Mouse (Mus musculus) heart, postnatal 0 days (tissue): ENCODE measurements around the gene Klk1b1. TPM values are rescaled to one million over a fixed set of nuclear protein-coding genes. Genes with fewer than 3 reads are reported as not detected.

Experiments used
- ATAC-seq: fragments of 200-750 bp; cut with Nextera tagmentation; 2 replicates; pipeline ENCODE4 v1.8.0; 2017; ENCODE audit warnings: low read depth, moderate number of reproducible peaks, moderate library complexity; ENCODE audit not compliant: insufficient read depth
- DNase-seq: peaks from one replicate; pipeline ENCODE4 v3.0.0-alpha.2; 2016; ENCODE audit warnings: low spot score
- H3K27ac ChIP-seq: fragments of 300-500 bp; sonication (generic); 2 replicates; pipeline ENCODE4 v1.5.1; 2014; ENCODE audit warnings: low read depth, mild to moderate bottlenecking
- H3K27me3 ChIP-seq: fragments of 300-500 bp; sonication (generic); 2 replicates; pipeline ENCODE4 v1.6.1; 2014; ENCODE audit warnings: low read length, mixed read lengths; ENCODE audit not compliant: control insufficient read depth, insufficient read depth
- H3K36me3 ChIP-seq: fragments of 300-500 bp; sonication (generic); replicated peaks from 2 replicates; pipeline ENCODE4 v1.6.1; 2014; ENCODE audit warnings: low read length, mixed read lengths; ENCODE audit not compliant: control insufficient read depth, insufficient read depth
- H3K4me1 ChIP-seq: fragments of 300-500 bp; sonication (generic); 2 replicates; pipeline ENCODE4 v1.6.1; 2014; ENCODE audit warnings: antibody characterized with exemption; ENCODE audit not compliant: control insufficient read depth, insufficient read depth
- H3K4me2 ChIP-seq: fragments of 300-500 bp; sonication (generic); 2 replicates; pipeline ENCODE4 v1.6.1; 2014; ENCODE audit warnings: low read depth, mild to moderate bottlenecking, low read length, moderate library complexity
- H3K4me3 ChIP-seq: fragments of 300-500 bp; sonication (generic); 2 replicates; pipeline ENCODE4 v1.5.1; 2014; ENCODE audit warnings: low read depth, low read length
- H3K9ac ChIP-seq: fragments of 300-500 bp; sonication (generic); replicated peaks from 2 replicates; pipeline ENCODE4 v1.6.1; 2014; ENCODE audit warnings: low read depth, low read length, mixed read lengths
- H3K9me3 ChIP-seq: fragments of 300-500 bp; sonication (generic); replicated peaks from 2 replicates; pipeline ENCODE4 v1.6.1; 2016; ENCODE audit warnings: low read length; ENCODE audit not compliant: control insufficient read depth
- CTCF ChIP-seq: IDR thresholded peaks from 2 replicates; pipeline ENCODE4 v1.5.1; 2016; ENCODE audit warnings: antibody characterized with exemption, control low read depth, low read depth
- EP300 ChIP-seq: IDR thresholded peaks from 2 replicates; pipeline ENCODE4 v1.6.1; 2016; ENCODE audit warnings: antibody characterized with exemption, low read depth
- WGBS: fragments of 180-500 bp; shearing (Covaris S2); extraction: QIAGEN DNeasy Blood & Tissue Kit; methylation state at CpG from one replicate; pipeline ENCODE4 v1.1.7; 2014; 5-methylcytosine and 5-hydroxymethylcytosine counted together
- polyA plus RNA-seq: library from polyadenylated mRNA; unstranded; fragments of >200 nt; fragmentation: Nextera tagmentation; extraction: Ambion mirVana; gene quantifications from 2 replicates; pipeline ENCODE4 v1.2.1, GENCODE M21; 2015
- total RNA-seq: library from RNA; depleted of rRNA; stranded (reverse); fragments of >200 nt; gene quantifications from 2 replicates; pipeline ENCODE4 v1.2.3, GENCODE M21; 2014; ENCODE audit warnings: low replicate concordance

Gene Klk1b1
- total and polyA plus RNA-seq, 2 experiments from 2014 or later = not detected

GRCm38 (mm10) chr7:43921087-43921486, 45.5 kb upstream of the Klk1b1 start:
- Histone ChIP-seq H3K36me3 (no peaks in the 10 kb centered on the region), H3K4me3 (no peak overlapping the region), H3K4me2 (no peak overlapping the region), H3K9ac (no peak overlapping the region), H3K27ac (no peak overlapping the region), H3K4me1 (no peaks in the 10 kb centered on the region), H3K9me3 (no peaks in the 10 kb centered on the region), H3K27me3 (no peaks in the 10 kb centered on the region)
- TF ChIP-seq CTCF = no peak
- no peak for TF ChIP-seq EP300
- WGBS = 67% methylated on average over 6 of the region's 6 CpGs
- ATAC-seq = no peak
- no peak for DNase-seq

- H3K9ac ChIP-seq = no peak overlapping the region
- H3K9me3 ChIP-seq = no peaks in the 10 kb centered on the region
- no peak overlapping the region for H3K27ac ChIP-seq
- WGBS = 71% methylated on average over 2 of the region's 2 CpGs
- no peaks in the 10 kb centered on the region for H3K4me1 ChIP-seq
- no peak overlapping the region for H3K4me3 ChIP-seq
- DNase-seq = no peak
- no peak overlapping the region for H3K4me2 ChIP-seq
- no peak for TF ChIP-seq EP300
- no peak for TF ChIP-seq CTCF
- no peaks in the 10 kb centered on the region for H3K36me3 ChIP-seq
- no peak for ATAC-seq
- H3K27me3 ChIP-seq = no peaks in the 10 kb centered on the region
Observed at GRCm38 (mm10) chr7:43921941-43922340, 44.6 kb upstream of the Klk1b1 start.

- no peak for TF ChIP-seq EP300
- peak; percentile 26; the same call in 1 of the 2 replicates for TF ChIP-seq CTCF
- ATAC-seq = no peak
Observed at GRCm38 (mm10) chr7:43925985-43926384, 40.6 kb upstream of the Klk1b1 start.

GRCm38 (mm10) chr7:43928521-43928920, 38.0 kb upstream of the Klk1b1 start:
- no peak for DNase-seq
- Histone ChIP-seq H3K9ac (no peak overlapping the region), H3K36me3 (no peaks in the 10 kb centered on the region), H3K4me3 (no peak overlapping the region), H3K27me3 (no peaks in the 10 kb centered on the region), H3K9me3 (no peaks in the 10 kb centered on the region), H3K4me2 (no peak overlapping the region), H3K27ac (no peak overlapping the region), H3K4me1 (no peaks in the 10 kb centered on the region)
- no peak for TF ChIP-seq EP300
- no peak for TF ChIP-seq CTCF
- no peak for ATAC-seq
- 44% methylated on average over 4 of the region's 4 CpGs for WGBS

More at GRCm38 (mm10) chr7:43925985-43926384, 40.6 kb upstream of the Klk1b1 start:
- H3K9me3 ChIP-seq = no peaks in the 10 kb centered on the region
- H3K9ac ChIP-seq = no peak overlapping the region
- H3K36me3 ChIP-seq = no peaks in the 10 kb centered on the region
- WGBS = 56% methylated on average over 5 of the region's 5 CpGs
- no peaks in the 10 kb centered on the region for H3K4me1 ChIP-seq
- H3K4me2 ChIP-seq = no peak overlapping the region
- no peak overlapping the region for H3K27ac ChIP-seq
- H3K4me3 ChIP-seq = no peak overlapping the region
- DNase-seq = no peak
- no peaks in the 10 kb centered on the region for H3K27me3 ChIP-seq

GRCm38 (mm10) chr7:43932337-43932736, 34.2 kb upstream of the Klk1b1 start:
- Histone ChIP-seq H3K27me3 (no peaks in the 10 kb centered on the region), H3K36me3 (no peaks in the 10 kb centered on the region), H3K4me2 (no peak overlapping the region), H3K4me3 (no peak overlapping the region), H3K4me1 (no peaks in the 10 kb centered on the region), H3K27ac (no peak overlapping the region), H3K9me3 (no peaks in the 10 kb centered on the region), H3K9ac (no peak overlapping the region)
- ATAC-seq (no peak), DNase-seq (no peak)
- TF ChIP-seq CTCF (no peak), EP300 (no peak)
- 39% methylated on average over 4 of the region's 4 CpGs for WGBS

GRCm38 (mm10) chr7:43933440-43933839, 33.1 kb upstream of the Klk1b1 start, which contains the start of gene Klk15:
Gene Klk15, plus strand, starts transcription at chr7:43933740.
- DNase-seq (no peak), ATAC-seq (no peak)
- H3K4me3 ChIP-seq = no peak within 1 kb of the TSS
- H3K4me1 ChIP-seq = no peaks in the 10 kb centered on the region
- H3K27ac ChIP-seq = no peak within 1 kb of the TSS
- H3K9me3 ChIP-seq = no peaks in the 10 kb centered on the region
- H3K4me2 ChIP-seq = no peak within 1 kb of the TSS
- no peaks in the 10 kb centered on the region for H3K27me3 ChIP-seq
- no peaks in the 10 kb centered on the region for H3K36me3 ChIP-seq
- TF ChIP-seq CTCF (no peak), EP300 (no peak)
- 82% methylated on average over 3 of the region's 3 CpGs for WGBS
- no peak within 1 kb of the TSS for H3K9ac ChIP-seq
